Mouse (Mus musculus) embryo, embryonic 11.5 days (tissue): ENCODE results near the gene Fam166a.
A peak's percentile ranks its signal among the peaks of the same experiment; 100 is the strongest.
"Not testable (repeated sequence)": the region's sequence is repeated elsewhere in the genome, so short reads cannot be mapped to it uniquely, and the experiment has no call there.

Experiments
- DNase-seq: peaks from one replicate; pipeline ENCODE4 v3.0.0-alpha.2; 2012; ENCODE audit warnings: low read depth, low spot score

The Fam166a gene

DNA sequence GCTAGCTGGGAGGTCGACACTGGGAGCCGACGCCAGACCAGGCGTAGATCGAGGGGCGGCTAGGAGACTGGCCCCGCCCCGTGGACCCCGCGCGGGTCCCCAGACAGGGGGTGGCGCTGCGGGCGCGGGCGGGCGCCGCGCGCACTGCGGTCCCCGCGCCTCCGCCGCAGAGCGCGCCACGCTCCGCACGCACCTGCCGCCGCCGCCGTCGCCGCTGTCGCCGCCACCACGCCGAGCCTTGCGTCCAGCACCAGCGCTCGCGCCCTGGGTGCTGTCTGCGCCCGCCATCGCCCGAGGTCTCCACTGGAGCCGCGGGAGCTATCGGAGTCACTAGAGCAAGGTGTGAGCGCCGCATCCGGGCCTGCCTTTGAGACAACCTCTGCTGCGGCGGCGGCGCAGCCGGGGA, 23.6 kb downstream of the Fam166a start, which contains the start of the genes Rnf208 and Cysrt1:
Gene Rnf208, plus strand, starts transcription at position 155 of the 406 bp plus-strand sequence.
Gene Cysrt1, minus strand, starts transcription at position 352 of the 406 bp plus-strand sequence.
- no peak for DNase-seq

DNA sequence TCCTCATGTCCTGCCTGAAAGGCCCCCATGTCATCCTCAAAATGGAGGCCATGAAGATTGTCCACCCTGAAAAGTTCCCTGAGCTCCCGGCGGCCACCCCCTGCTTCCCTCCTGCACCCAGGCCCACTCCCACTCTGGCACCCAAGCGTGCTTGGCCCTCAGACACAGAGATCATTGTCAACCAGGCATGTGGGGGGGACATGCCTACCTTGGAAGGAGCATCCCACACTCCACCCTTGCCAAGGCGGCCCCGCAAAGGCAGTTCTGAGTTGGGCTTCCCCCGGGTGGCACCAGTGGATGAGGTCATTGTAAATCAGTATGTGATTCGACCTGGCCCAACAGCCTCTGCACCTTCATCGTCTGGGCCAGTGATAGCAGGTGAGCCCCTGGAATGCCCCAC, 24.8 kb downstream of the Fam166a start:
- no peak for DNase-seq

DNA sequence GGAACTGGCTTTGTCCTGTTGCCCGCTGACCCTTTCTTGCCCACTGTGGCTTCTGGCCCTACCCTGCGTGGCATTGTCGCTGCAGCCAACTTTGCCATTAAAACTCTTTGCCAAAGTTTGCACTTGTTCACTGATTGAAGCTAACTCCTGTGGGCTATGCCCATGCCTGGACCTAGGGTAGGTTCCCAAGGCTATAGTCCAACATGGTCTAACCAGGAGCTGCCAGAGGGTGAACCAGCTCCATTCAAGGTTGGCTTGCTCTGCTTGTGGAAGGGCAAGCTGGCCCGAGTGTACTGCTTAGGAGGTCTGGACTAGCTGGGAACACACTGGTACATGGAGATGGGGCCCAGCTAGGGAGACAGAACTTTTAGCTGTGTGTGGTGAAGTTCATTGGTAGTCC, 25.6 kb downstream of the Fam166a start:
- no peak for DNase-seq

DNA sequence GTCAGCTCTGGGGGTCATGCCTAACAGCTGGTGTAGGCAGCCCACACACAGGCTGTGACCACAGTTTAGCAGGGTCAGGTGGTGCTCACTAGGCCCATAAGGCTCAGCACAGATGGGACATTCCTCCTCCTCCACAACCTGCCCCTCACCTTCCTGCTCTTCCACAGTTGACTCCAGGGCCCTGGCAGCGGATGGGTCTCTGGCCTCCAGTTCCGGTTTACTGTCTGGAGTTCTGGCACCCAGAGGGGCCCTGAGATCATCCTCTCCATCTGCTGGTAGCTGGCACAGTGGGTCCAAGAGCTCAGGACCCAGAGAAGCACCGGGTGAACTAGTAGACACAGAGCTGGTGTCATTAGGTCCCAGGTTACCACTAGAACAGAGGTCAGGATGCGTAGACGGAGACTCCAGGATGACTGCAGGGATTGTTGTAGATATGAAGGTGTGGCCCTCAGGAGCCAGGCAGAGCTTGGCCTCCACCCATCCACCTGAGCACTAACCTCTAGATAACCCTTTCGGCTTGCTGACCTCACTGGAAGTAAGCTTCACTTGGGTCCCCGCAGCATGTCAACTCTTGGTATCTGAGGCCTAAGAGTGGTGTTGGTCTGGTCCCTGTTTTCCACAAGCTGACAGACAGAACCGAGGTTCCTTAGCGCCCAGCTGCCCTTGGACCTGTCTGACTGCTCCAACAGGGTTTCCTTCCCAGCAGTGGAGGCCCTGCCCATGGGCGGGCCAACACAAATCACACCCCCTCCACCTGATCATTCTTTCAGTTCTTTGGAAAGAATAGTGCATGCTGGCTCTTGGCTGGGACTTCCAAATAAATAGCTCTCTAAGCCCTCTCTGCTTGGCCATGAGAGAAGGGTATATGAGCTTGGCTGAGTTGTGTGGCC, 27.9 kb downstream of the Fam166a start, which contains the start of gene AL732309.1:
Gene AL732309.1, minus strand, starts transcription at position 681 of the 890 bp plus-strand sequence.
- DNase-seq = no peak

DNA sequence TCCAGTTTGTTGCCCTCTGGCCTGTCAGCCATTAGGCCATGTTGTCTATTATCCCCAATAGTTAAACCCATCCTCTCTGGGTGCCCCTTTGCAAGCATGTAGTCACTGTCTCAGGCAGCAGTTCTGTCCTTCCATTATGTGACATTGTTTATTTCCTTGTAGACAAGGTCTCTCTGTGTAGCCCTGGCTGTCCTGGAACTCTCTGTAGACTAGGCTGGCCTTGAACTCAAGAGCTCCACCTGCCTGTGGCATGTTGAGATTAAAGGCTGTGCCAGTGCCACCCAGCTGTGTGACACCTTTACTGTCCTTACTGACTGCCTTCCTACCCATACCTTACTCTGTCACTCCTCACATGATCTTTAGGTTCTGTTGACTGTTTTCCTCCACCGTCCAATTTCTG, 33.8 kb downstream of the Fam166a start:
- no peak for DNase-seq

DNA sequence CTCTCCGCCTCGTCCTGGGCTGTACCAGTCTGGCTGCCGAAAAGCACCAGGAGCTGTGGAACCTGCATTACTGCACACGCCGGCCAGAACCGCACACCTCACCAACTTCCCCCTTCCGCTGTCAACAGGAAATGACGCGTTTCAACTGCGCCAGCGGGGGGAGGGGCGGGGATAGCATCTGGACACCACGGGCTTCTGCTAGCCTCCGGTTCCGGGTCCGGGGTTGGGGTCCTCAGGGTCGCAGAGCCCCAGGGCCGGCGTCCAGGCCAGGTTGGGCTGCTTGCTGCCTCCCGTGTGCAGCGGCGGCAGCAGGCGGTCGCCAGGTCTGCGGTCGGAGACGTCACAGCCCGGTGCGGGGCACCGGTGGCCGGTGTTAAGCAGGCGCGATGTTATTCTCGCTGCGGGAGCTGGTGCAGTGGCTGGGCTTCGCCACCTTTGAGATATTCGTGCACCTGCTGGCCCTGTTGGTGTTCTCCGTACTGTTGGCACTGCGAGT, 36.8 kb downstream of the Fam166a start, which contains the start of gene Tmem203:
Gene Tmem203, plus strand, starts transcription at position 156 of the 496 bp plus-strand sequence.
- peak; percentile 86 for DNase-seq

DNA sequence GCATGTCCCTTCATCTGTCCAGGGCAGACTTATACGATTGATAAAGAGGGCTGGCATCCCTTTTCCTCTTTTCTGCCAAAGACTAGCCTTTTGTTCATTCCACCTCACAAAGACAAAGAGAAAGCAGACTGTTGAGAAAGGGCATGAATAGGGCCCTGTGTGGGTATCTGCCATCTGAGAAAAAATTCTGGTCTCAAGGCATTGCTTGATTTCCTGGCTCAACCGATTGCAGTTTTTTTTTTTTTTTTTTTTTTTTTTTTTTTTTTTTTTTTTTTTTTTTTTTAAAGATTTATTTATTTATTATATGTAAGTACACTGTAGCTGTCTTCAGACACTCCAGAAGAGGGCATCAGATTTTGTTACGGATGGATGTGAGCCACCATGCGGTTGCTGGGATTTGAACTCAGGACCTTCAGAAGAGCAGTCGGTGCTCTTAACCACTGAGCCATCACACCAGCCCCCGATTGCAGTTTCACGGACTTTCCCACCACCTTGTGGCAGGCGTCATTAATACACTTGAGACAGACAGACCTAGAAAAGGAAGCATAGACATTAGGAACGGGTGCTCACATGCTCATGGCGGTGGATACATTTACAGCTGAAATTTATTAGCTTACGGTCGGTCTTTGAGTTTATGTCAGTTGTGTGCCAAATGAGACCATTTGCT, 38.0 kb downstream of the Fam166a start:
- not testable (repeated sequence) for DNase-seq

DNA sequence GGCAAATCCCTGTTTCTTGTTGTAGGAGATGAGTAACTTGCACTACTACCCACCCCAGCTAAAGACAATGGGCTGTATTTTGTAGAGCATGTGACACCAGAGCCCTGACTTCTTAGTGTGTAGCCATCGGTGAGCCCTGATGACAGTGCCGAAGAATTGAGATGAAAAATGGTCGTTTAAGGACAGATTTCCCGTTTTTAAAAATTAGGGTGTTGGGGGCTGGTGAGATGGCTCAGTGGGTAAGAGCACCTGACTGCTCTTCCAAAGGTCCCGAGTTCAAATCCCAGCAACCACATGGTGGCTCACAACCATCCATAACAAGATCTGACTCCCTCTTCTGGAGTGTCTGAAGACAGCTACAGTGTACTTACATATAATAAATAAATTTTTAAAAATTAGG, 38.7 kb downstream of the Fam166a start:
- not testable (repeated sequence) for DNase-seq

DNA sequence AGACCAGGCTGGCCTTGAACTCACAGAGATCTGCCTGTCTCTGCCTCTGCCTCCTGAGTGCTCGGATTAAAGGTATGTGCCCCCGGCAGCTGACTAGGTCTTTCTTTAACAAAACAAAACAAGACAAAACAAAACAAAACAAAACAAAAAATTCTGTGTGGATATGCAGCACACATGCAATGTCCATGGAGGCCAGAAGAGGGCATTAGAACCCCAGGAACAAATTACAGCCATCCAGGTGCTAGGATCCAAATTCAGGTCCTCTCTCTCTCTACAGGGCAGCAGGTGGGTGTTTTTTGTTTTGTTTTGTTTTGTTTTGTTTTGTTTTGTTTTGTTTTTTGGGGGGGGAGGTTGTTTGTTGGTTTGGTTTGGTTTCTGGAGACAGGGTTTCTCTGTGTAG, 40.3 kb downstream of the Fam166a start:
- no peak for DNase-seq

DNA sequence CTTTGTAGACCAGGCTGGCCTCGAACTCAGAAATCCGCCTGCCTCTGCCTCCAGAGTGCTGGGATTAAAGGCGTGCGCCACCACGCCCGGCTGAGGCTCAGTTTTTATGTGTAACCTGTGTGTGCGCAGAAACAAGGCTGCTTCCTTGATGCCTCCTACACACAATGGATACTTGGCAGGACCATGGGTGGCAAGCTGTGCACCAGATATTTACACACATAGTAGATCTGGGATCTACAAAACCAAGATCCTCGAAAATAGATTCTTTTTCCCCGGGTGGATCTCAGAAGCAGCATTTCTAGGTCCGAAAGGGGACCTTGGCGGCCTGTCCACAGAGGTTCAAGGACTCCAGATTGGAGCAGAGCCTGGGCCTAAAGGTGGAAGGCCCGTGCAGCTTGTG, 43.3 kb downstream of the Fam166a start:
- no peak for DNase-seq

DNA sequence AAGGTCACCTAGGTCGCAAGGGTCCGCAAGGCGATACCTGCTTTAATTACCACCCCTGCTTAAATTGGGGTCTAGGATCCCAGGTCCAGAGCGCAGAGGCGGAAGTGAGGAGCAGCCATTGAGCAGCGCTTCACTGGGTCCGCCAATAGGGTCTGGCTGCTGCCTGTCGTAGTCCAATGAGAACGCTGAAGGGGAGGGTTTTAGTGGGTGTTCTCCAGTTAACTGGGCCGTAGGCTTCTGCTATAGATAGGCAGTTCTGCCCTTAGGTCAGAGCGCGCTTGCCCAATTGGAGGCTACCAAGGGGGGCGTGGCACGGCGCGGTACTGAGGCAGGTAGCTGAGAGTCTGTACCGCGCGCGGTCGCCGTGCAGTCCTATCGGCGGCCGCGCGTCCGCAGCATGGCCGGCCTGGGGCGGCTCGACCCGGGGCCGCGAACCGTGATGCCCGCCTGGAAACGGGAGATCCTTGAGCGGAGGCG, 43.8 kb downstream of the Fam166a start, which contains the start of gene Tprn:
Gene Tprn, plus strand, starts transcription at position 328 of the 477 bp plus-strand sequence.
- peak; percentile 89 for DNase-seq

DNA sequence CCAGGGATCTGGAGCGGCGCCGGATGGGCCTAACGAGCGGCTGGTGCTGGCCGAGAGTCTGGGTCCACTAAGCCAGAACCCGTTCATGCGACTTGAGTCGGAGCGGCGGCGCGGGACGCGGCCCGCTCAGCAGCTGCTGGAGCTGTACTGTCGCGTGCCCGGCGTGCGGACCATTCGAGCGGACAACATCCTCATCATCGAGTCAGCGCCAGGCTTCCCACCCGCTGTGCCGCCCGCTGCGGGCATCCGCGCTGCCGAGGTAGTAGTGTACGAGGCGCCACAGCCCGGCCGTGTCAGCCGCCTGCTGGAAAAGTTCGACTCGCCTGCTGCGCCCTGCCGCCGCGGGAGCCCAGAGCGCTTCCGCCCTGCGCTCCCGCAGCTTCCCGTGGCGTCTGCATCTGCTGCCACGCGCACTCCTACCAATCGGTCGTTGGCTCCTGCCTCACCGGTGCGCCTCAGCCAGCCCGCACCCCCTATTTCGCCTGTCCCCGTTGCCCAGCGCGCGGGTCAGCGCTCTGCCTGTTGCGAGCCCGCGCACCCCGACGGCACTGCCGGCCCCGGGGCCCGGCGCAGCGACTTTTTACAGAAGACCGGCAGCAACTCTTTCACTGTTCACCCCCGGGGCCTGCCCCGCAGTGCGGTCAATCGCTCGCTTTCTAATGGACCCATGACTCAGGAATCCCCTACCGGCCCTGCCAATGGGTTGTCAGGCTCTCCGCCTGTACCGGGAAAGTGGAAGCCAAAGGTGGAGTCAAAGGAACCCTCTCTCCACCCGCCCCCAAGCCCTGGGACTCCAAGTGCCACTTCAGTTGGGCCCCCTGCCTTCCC, 44.5 kb downstream of the Fam166a start:
- no peak for DNase-seq

DNA sequence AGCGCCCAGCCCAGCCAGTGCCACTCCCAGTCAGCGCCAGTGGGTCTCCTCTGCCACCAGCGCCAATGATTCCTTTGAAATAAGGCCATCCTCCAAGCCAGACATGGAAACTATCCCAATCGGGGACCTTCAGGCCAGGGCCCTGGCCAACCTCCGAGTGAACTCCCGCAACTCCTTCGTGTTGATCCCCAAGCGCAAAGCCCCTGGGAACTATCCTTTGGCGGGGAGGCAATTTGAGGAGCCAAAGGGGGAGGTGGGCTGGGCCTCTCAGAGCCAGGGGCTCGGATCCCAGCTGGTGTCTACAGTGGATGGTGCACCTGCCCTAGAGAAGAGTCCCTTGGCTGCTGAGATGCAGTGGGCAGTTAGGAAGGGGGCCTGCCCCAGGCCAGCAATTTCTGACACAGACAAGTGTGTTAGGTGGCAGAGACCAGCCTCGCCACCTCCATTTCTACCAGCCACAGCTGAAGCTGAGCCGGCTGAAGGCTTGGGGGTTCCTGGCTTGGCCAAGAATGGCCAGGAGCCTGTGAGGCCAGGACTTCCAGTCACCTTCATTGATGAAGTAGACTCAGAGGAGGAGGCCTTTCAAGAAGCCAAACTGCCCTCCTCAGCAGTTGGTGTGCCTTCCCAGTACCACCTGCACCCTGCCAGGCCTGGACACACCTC, 45.2 kb downstream of the Fam166a start:
- no peak for DNase-seq

DNA sequence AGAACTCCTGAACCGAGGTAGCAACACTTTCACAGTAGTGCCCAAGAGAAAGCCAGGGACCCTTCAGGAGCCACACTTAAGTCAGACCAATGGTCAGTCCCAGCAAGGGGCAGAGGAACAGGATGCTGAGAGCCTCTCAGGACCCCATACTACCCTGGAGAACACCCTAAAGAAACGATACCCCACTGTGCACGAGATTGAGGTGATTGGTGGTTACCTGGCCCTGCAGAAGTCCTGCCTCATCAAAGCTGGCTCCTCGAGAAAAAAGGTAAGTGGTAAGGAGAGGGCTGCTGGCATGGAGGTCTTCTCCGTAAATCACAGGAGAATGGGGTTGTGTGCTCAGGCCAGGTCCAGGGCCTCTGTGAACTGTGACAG, 45.7 kb downstream of the Fam166a start:
- DNase-seq = no peak

DNA sequence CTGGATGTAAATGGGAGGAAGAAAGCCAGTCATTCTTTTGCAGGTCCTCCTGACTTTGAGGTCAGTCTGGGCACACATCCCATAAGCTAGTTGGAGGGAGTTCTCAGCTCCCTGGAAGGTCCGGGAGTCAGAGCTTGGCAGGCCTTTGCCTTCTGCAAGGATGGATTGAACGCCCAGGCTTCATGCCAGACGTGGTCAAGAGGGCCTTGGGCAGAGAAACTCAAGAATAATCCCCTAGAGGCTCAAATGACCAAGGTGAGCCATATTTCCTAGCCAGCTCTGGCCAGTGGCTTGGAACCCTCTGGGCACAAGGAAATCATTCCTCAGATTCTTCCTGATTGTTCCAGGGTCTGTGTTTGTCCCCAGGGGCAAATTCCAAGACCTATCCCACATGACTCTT, 46.3 kb downstream of the Fam166a start:
- no peak for DNase-seq

DNA sequence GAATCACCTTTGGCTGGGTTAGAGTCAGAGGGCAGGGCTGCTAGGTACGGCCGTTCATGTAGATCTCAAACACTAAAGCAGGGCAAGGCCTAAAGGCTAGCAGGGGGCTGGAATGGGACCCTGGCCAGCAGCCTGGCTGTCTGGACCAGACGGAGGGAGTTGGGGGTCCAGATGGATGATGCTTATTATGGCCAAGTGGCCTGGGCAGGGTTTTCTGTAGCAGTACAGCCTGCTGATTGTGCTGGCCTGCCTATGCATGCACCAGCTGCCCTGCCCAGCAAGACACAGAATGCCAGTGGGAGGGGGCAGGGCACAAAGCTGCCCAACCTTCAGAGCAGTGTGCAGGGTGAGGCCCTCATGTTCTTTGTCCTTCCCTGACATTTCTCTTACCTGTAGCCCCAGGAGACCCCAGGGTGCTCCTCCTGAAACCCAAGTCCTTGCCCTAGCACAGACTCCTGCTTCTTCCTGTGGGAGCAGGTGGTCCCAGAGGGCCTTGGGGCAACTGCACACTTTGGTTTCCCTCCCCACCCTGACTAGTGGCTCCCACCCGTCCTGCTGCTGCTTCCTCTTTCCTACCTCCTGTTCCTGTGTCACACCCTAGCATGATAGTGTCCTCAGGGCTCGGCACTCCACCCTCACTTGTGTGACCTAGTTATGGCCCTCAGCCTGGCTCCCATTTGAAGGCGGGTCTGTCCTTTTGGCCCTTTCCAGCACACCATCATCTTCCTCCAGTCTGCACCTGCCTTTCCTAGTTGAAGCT, 47.5 kb downstream of the Fam166a start:
- DNase-seq = no peak

DNA sequence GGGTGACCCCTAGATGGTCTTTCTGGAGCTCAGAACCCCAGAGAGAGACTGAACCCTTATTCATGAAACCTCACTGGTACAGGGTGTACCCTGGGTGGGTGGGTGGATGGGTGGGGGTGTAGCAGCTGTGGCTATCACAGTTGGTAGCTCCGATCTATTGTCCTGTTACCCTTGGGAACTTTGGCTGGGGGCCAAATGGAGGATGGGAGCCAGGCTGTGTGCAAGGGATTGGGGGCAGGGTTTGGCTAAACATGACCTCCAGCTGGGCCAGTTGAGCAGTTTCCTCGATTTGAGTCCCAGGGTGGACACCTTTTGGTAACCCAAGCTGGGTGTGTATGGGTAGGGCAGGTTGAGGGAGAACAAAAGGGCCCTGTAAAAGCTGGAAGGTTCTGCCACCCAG, 48.2 kb downstream of the Fam166a start:
- no peak for DNase-seq

DNA sequence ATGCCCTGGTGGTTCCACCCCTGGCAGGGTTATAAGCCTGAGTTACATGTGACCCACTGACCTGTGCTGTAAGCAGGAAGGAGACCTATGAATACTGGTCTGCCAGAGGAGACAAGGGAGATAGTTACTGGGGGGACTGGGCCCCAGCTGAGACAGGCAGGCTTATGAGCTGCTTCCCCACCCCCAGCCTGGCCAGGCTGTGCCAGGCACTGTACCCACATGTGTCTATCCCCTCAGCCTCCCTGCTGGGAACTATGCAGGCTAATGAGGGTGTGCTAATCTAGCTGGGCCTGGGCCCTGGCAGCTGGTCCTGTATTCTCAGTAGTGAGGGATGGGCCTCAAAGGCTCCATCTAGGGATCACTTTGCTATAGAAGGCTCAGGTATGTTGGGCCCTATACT, 48.7 kb downstream of the Fam166a start:
- no peak for DNase-seq

DNA sequence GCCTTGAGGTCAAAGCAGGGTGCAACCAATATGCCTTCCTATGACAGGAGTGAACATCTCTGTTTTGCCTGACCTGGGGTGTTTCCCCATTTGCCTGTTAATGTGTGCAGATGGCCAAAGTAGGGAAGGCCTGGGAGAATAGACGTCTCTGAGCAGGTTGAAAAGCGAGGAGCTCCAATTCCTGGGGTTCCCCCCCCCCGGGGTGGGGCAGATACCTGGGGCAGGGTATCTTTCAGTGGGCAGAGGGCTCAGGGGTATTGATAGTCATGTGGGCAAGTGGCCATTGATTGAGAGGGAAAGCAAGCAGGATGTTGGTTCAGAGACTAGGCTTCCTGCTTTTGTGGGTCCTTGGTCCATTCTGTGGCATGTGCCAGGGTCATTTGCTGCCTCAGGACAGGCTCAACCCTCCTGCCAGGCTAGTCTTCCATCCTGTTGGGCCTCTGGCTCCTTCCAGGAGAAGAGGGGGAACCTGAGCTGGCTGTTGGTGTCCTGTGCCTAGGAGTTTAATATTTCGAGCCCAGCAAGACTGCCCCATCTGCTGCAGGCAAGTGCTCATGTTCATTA, 49.3 kb downstream of the Fam166a start:
- no peak for DNase-seq
